Comparison of ENCODE assay signal across 14 mouse cellular contexts in the genomic region with DNA sequence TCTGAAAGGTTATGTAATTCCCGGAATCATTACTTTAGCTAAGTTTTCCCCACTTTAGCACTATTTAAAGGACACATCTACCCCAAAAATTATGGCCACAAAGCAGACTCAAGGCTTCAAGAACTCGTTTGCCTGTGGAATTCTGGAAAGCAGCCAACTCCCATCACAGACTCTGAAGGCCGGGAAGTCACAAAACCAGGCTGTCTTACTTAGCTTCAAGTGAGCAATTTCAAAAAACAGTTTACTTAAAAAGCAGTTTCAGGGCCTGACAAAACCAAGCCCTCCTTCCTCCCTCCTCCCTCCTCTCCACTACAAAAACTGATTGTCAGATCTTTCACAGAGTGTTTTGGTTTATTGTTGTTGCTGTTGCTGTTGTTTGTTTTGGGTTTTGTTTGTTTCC.
DNase-seq lines count a peak whose midpoint lies in the region; ATAC-seq and TF ChIP-seq lines count a peak whose summit lies in the region.
"Had no signal": no experiment of that assay in that cellular context is flagged by ENCODE, and none has a peak within 500 bp of the region (broad histone marks: within the 10 kb centered on the region; RNA-seq: fewer than 3 reads in every experiment).

No protein-coding gene starts in this region.

- H3K27ac ChIP-seq in forebrain, embryonic 16.5 days (ENCODE audit: low read length) = no peak overlapping the region
- no peak overlapping the region for H3K27ac ChIP-seq in forebrain, embryonic 13.5 days
- H3K27ac ChIP-seq in limb, embryonic 14.5 days (replicated peaks; ENCODE audit: low read depth, low read length) = no peak overlapping the region
- H3K27ac ChIP-seq in limb, embryonic 10.5 days = no peak overlapping the region
- H3K27ac ChIP-seq in MEL (ENCODE audit: control insufficient read depth, low read depth, low read length) = no peak overlapping the region
- H3K27ac ChIP-seq in intestine, postnatal 0 days (ENCODE audit: low read depth, low read length) = no peak overlapping the region
- H3K27ac ChIP-seq: forebrain, embryonic 15.5 days; midbrain, embryonic 12.5 days had no signal

- no peaks in the 10 kb centered on the region for H3K9me3 ChIP-seq in forebrain, embryonic 16.5 days (ENCODE audit: control insufficient read depth, low read length)
- H3K9me3 ChIP-seq in forebrain, embryonic 13.5 days (replicated peaks) = no peaks in the 10 kb centered on the region
- no peaks in the 10 kb centered on the region for H3K9me3 ChIP-seq in limb, embryonic 14.5 days (ENCODE audit: control insufficient read depth, low read length)
- H3K9me3 ChIP-seq in limb, embryonic 10.5 days (replicated peaks) = no peaks in the 10 kb centered on the region
- no peaks in the 10 kb centered on the region for H3K9me3 ChIP-seq in MEL (replicated peaks; ENCODE audit: insufficient read depth, low read length)
- H3K9me3 ChIP-seq in intestine, postnatal 0 days (ENCODE audit: control insufficient read depth) = no peaks in the 10 kb centered on the region
- H3K9me3 ChIP-seq: forebrain, embryonic 15.5 days; midbrain, embryonic 12.5 days had no signal

- no peaks in the 10 kb centered on the region for H3K27me3 ChIP-seq in forebrain, embryonic 16.5 days (replicated peaks; ENCODE audit: control insufficient read depth, insufficient read depth, low read length)
- H3K27me3 ChIP-seq in forebrain, embryonic 13.5 days = no peaks in the 10 kb centered on the region
- H3K27me3 ChIP-seq in limb, embryonic 14.5 days (ENCODE audit: control insufficient read depth, insufficient read depth, low read length) = no peaks in the 10 kb centered on the region
- H3K27me3 ChIP-seq in limb, embryonic 10.5 days (ENCODE audit: low read depth, poor library complexity, severe bottlenecking) = peaks cover 15% of the 10 kb centered on the region; the same call in 1 of the 2 replicates
- no peaks in the 10 kb centered on the region for H3K27me3 ChIP-seq in MEL (ENCODE audit: control insufficient read depth in 1 of 2, insufficient read depth in 2 of 2, low read length in 2 of 2)
- no peaks in the 10 kb centered on the region for H3K27me3 ChIP-seq in intestine, postnatal 0 days (replicated peaks; ENCODE audit: control insufficient read depth, insufficient read depth, low read length)
- H3K27me3 ChIP-seq: forebrain, embryonic 15.5 days; midbrain, embryonic 12.5 days had no signal

- TF ChIP-seq RAD21 in MEL (IDR thresholded peaks at IDR 0.05; ENCODE audit: low read depth, low read length) = no peak

- no peak overlapping the region for H3K4me2 ChIP-seq in forebrain, embryonic 16.5 days (ENCODE audit: low read length)
- no peak overlapping the region for H3K4me2 ChIP-seq in forebrain, embryonic 13.5 days
- no peak overlapping the region for H3K4me2 ChIP-seq in limb, embryonic 14.5 days (replicated peaks; ENCODE audit: low read depth, low read length, severe bottlenecking)
- no peak overlapping the region for H3K4me2 ChIP-seq in intestine, postnatal 0 days (replicated peaks; ENCODE audit: low read depth)
- H3K4me2 ChIP-seq: forebrain, embryonic 15.5 days; liver, embryonic 11.5 days; midbrain, embryonic 12.5 days had no signal

- no peaks in the 10 kb centered on the region for H3K79me2 ChIP-seq in MEL (ENCODE audit: control insufficient read depth, insufficient read depth, low read length, poor library complexity)

- no peak overlapping the region for H3K9ac ChIP-seq in forebrain, embryonic 16.5 days (replicated peaks; ENCODE audit: low read depth, low read length)
- H3K9ac ChIP-seq in forebrain, embryonic 13.5 days = no peak overlapping the region
- H3K9ac ChIP-seq in limb, embryonic 14.5 days (ENCODE audit: low read depth, low read length, severe bottlenecking) = no peak overlapping the region
- H3K9ac ChIP-seq in MEL (ENCODE audit: control insufficient read depth, low read depth, low read length, poor library complexity, severe bottlenecking) = no peak overlapping the region
- no peak overlapping the region for H3K9ac ChIP-seq in intestine, postnatal 0 days (ENCODE audit: low read depth, low read length)
- H3K9ac ChIP-seq: forebrain, embryonic 15.5 days; midbrain, embryonic 12.5 days had no signal

- TF ChIP-seq CTCF in MEL (IDR thresholded peaks at IDR 0.05 in 2 of 3, conservative IDR thresholded peaks at IDR 0.05 in 1 of 3; ENCODE audit: control insufficient read depth in 1 of 3, insufficient read depth in 1 of 3, low read depth in 2 of 3, low read length in 3 of 3, poor library complexity in 1 of 3, severe bottlenecking in 1 of 3) = no peak
- TF ChIP-seq CTCF in intestine, postnatal 0 days (IDR thresholded peaks at IDR 0.05; ENCODE audit: low read depth) = no peak

- H3K36me3 ChIP-seq in forebrain, embryonic 16.5 days (ENCODE audit: control insufficient read depth, insufficient read depth) = no peaks in the 10 kb centered on the region
- H3K36me3 ChIP-seq in forebrain, embryonic 13.5 days (ENCODE audit: poor library complexity, severe bottlenecking) = no peaks in the 10 kb centered on the region
- no peaks in the 10 kb centered on the region for H3K36me3 ChIP-seq in limb, embryonic 14.5 days (ENCODE audit: control insufficient read depth, insufficient read depth, low read length)
- no peaks in the 10 kb centered on the region for H3K36me3 ChIP-seq in limb, embryonic 10.5 days
- H3K36me3 ChIP-seq in MEL (ENCODE audit: control insufficient read depth in 1 of 2, insufficient read depth in 2 of 2, low read length in 2 of 2) = peaks cover 0 to 18% of the 10 kb centered on the region in 2 experiments; a peak in 2 of 4 replicates
- H3K36me3 ChIP-seq in intestine, postnatal 0 days (ENCODE audit: control insufficient read depth, insufficient read depth) = no peaks in the 10 kb centered on the region
- H3K36me3 ChIP-seq: forebrain, embryonic 15.5 days; midbrain, embryonic 12.5 days had no signal

- 0 out of 2 replicates have a peak, but pooled peaks have one; percentile 38 for ATAC-seq in forebrain, embryonic 16.5 days
- ATAC-seq in forebrain, embryonic 13.5 days = no peak
- ATAC-seq in limb, embryonic 14.5 days (ENCODE audit: low FRiP score, low read depth) = no peak
- no peak for ATAC-seq in intestine, postnatal 0 days
- no peak for ATAC-seq in erythroblast, adult 5-6 weeks (replicated peaks; ENCODE audit: low FRiP score, poor library complexity, severe bottlenecking)
- ATAC-seq: forebrain, embryonic 15.5 days; intestine, embryonic 16.5 days had no signal

- no peak overlapping the region for H3K4me3 ChIP-seq in forebrain, embryonic 16.5 days (replicated peaks; ENCODE audit: low read length)
- H3K4me3 ChIP-seq in forebrain, embryonic 13.5 days = no peak overlapping the region
- no peak overlapping the region for H3K4me3 ChIP-seq in limb, embryonic 14.5 days (replicated peaks; ENCODE audit: low read length)
- no peak overlapping the region for H3K4me3 ChIP-seq in limb, embryonic 10.5 days
- no peak overlapping the region for H3K4me3 ChIP-seq in MEL (ENCODE audit: control insufficient read depth in 1 of 2, insufficient read depth in 1 of 2, low read depth in 2 of 2, low read length in 2 of 2)
- no peak overlapping the region for H3K4me3 ChIP-seq in intestine, postnatal 0 days (ENCODE audit: low read depth, low read length)
- H3K4me3 ChIP-seq: forebrain, embryonic 15.5 days; midbrain, embryonic 12.5 days had no signal

- WGBS in forebrain, embryonic 16.5 days = 32% methylated on average over 3 of the region's 3 CpGs
- WGBS in forebrain, embryonic 13.5 days = 35% methylated on average over 3 of the region's 3 CpGs
- 28% methylated on average over 3 of the region's 3 CpGs for WGBS in limb, embryonic 14.5 days
- WGBS in limb, embryonic 10.5 days = 57% methylated on average over 3 of the region's 3 CpGs
- 51% methylated on average over 3 of the region's 3 CpGs for WGBS in intestine, postnatal 0 days

- no peak for TF ChIP-seq EP300 in MEL (IDR thresholded peaks at IDR 0.05; ENCODE audit: low read depth in 1 of 2, low read length in 2 of 2)

- peak; percentile 53 for DNase-seq in limb, embryonic 14.5 days (ENCODE audit: low spot score)
- no peak for DNase-seq in limb, embryonic 10.5 days (ENCODE audit: low spot score)
- DNase-seq in MEL (ENCODE audit: low read depth, low spot score) = peak; percentile 32
- peak; percentile 9 to 35 for DNase-seq in adrenal gland, postnatal 36 days
- DNase-seq: heart, postnatal 36 days; thymus, adult 18-20 months had no signal

- no peaks in the 10 kb centered on the region for H3K4me1 ChIP-seq in forebrain, embryonic 16.5 days (replicated peaks; ENCODE audit: control insufficient read depth, insufficient read depth, low read length)
- H3K4me1 ChIP-seq in forebrain, embryonic 13.5 days = no peaks in the 10 kb centered on the region
- no peaks in the 10 kb centered on the region for H3K4me1 ChIP-seq in limb, embryonic 14.5 days (ENCODE audit: control insufficient read depth, insufficient read depth, low read length)
- no peaks in the 10 kb centered on the region for H3K4me1 ChIP-seq in limb, embryonic 10.5 days
- peaks cover 9 to 11% of the 10 kb centered on the region in 2 experiments; a peak in 3 of 4 replicates for H3K4me1 ChIP-seq in MEL (ENCODE audit: control insufficient read depth in 1 of 2, insufficient read depth in 2 of 2, low read length in 2 of 2)
- no peaks in the 10 kb centered on the region for H3K4me1 ChIP-seq in intestine, postnatal 0 days (replicated peaks; ENCODE audit: control insufficient read depth, insufficient read depth, low read length)
- H3K4me1 ChIP-seq: forebrain, embryonic 15.5 days; midbrain, embryonic 12.5 days had no signal

- no peak for TF ChIP-seq POLR2A in limb, embryonic 14.5 days (IDR thresholded peaks at IDR 0.05; ENCODE audit: borderline replicate concordance, extremely low read depth, insufficient read depth, insufficient read length)
- TF ChIP-seq POLR2A in MEL (IDR thresholded peaks at IDR 0.05; ENCODE audit: control insufficient read depth in 1 of 2, insufficient read depth in 1 of 2, low read depth in 1 of 2, low read length in 2 of 2, poor library complexity in 1 of 2) = no peak

TF ChIP-seq in MEL, 35 proteins besides CTCF, POLR2A, EP300 and RAD21 (continues in another document):
- no peak for TF ChIP-seq CHD2 (IDR thresholded peaks at IDR 0.05; ENCODE audit: low read length)
- no peak for TF ChIP-seq NRF1 (IDR thresholded peaks at IDR 0.05; ENCODE audit: insufficient read depth, low read depth, low read length, poor library complexity, severe bottlenecking)
- no peak for TF ChIP-seq TAL1 (IDR thresholded peaks at IDR 0.05; ENCODE audit: low read length)
- no peak for TF ChIP-seq SIN3A (IDR thresholded peaks at IDR 0.05; ENCODE audit: low read length)
- no peak for TF ChIP-seq ETS1 (IDR thresholded peaks at IDR 0.05; ENCODE audit: low read depth, low read length)
- no peak for TF ChIP-seq ZNF384 (IDR thresholded peaks at IDR 0.05; ENCODE audit: low read depth, low read length)
- no peak for TF ChIP-seq MYB (IDR thresholded peaks at IDR 0.05; ENCODE audit: low read depth, low read length)
- TF ChIP-seq TCF12 (IDR thresholded peaks at IDR 0.05; ENCODE audit: low read depth, low read length) = no peak
- no peak for TF ChIP-seq E2F4 (IDR thresholded peaks at IDR 0.05; ENCODE audit: borderline replicate concordance, low read depth, low read length)
- TF ChIP-seq ZC3H11A (IDR thresholded peaks at IDR 0.05; ENCODE audit: low read depth, low read length) = no peak
- TF ChIP-seq RCOR1 (IDR thresholded peaks at IDR 0.05; ENCODE audit: low read depth, low read length) = no peak
- TF ChIP-seq MYC (IDR thresholded peaks at IDR 0.05; ENCODE audit: low read depth, low read length) = no peak
